Mouse (Mus musculus): ENCODE results near the gene Syt14.

The Syt14 gene

DNA sequence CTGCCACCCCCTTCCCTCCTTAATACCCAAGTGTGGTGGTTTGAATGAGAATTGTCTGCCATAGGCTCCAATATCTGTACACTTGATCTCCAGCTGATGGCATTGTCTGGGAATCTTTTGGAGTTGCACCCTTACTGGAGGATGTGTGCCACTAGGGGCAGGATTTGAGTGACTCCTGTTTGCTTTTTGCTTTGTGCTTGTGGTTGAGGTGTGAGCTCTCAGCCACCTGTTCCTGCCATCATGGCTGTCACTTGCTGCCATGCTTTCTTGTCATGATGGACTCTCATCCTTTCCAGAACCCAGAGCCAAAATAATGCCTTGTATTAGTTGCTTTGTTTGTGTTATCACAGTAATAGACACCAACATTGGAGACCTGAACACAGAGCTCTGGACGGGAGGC is 165.8 kb downstream of the Syt14 start:
- DNase-seq (ENCODE audit: low read depth, low spot score) = no peak

DNA sequence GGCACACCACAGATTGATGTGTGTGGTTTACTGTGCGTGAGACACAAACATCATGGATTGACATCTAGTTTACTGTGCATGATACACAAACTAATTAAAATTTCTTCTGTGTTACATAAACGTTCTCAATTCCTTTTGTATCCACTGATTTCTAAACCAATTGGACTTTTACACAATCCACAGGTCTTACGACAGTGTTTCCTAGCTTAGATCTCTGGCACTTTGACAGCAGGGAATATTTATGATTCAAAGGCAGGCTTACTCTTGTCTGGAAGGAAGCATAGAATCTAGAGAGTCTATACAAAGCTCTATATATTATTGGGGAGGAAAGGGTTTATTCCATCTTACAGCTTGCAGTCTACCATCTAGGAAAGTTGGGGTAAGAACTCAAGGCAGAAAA is 171.1 kb downstream of the Syt14 start:
- no peak for DNase-seq (ENCODE audit: low read depth, low spot score)

DNA sequence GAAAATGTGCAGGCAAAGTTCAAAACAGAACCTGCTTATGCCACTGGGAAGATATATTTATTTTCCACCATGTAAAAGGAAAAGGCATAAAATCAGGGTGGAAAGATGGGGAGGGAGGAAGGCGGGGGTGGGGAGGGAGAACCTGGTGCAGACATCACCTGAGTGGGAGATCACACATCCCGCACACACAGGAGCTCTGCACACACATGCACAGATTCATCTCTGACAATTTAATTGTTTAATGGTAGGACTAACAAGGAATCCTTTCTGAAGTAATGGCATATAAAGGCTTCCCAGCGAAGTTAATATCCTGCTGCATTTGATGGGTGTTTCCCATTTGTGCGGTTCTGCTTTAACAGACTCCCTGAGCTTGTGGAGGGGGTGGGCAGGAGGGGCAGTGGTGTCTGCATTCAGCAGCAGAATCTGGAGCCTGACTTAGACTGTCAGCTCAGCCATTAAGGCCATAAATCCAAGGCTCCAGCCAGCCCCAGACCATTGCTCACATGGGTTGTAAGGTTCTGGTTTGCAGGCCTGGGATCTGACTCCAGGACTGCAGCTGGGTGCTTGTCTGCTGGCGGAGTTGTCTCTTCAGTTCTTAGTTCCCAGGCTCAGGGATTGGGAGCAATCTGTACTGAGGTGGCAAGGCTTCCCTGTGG is 174.1 kb downstream of the Syt14 start:
- DNase-seq (ENCODE audit: low read depth, low spot score) = no peak

DNA sequence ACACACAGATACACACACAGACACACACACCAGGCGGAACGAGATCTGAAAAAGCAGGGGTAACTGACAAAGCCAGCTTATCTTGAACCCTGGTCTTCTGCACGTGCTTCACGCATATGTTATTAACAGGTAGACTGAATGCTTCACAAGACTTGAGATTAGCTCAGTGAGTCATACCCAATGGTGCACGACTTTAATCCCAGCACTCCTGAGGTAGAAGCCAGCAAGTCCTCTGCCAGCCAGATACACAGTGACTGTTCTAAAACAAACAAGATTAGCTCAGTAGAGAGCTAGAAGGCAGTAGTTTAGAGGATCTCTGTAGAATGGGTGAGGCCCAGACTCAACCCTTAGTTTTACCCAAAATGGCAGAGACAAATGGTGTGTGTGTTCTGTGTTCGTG is 175.3 kb downstream of the Syt14 start:
- no peak for DNase-seq (ENCODE audit: low read depth, low spot score)

DNA sequence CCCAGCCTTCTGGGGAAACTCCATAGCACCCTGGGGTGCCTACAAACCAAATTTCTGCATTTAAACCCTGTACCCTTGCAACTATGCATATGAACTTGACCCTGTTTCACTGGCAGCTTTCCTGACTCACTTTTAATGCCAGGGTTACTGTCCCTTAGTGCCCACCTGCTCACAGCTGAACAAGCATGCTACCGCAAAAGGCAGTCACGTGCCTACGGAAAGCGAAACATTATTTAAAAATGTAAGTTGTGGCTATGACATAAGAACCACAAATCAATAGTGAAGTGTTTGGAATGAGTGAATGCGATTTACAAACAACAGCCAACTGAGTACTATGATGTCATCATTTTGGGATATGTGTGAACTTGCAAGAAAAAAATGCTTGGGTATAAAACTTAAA is 178.0 kb downstream of the Syt14 start:
- no peak for DNase-seq (ENCODE audit: low read depth, low spot score)

DNA sequence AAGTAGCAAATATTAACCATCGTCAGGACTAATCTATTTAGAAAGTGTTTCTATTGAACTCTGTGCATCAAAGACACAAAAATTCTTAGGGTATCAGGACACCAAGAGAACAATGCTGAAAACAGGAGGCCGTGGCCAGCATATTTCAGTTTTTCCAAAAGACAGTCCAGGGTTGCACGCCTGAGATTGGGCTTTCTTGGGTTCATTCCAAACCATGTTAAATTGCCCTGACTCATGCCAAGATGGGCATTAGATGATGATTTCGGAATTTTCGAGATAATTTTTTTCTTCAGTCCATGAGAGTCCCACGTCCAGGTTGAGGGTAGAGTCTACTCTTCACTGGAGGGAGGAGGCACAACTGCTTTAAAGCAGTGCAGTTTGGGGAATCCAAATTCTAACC is 178.6 kb downstream of the Syt14 start:
- DNase-seq (ENCODE audit: low read depth, low spot score) = no peak

DNA sequence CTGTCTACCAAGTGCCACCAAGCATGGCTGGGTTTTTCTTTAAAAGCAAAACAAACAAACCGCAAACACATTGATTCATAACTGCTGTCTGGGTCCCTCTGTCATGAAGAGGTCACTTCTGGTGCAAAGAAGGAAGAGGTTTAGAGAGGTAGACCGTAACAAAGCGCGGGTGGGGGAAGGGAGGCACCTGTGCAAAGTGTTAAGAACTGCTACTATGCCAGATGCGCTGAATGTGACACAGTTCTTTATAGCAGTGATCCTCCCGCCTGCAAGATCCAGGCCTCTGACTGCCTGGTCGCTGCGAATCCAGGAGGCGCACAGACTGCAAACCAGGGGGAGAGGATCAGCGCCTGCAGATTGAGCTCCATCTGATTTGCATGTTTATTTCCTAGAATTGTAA is 179.2 kb downstream of the Syt14 start:
- peak; percentile 39 for DNase-seq (ENCODE audit: low read depth, low spot score)

DNA sequence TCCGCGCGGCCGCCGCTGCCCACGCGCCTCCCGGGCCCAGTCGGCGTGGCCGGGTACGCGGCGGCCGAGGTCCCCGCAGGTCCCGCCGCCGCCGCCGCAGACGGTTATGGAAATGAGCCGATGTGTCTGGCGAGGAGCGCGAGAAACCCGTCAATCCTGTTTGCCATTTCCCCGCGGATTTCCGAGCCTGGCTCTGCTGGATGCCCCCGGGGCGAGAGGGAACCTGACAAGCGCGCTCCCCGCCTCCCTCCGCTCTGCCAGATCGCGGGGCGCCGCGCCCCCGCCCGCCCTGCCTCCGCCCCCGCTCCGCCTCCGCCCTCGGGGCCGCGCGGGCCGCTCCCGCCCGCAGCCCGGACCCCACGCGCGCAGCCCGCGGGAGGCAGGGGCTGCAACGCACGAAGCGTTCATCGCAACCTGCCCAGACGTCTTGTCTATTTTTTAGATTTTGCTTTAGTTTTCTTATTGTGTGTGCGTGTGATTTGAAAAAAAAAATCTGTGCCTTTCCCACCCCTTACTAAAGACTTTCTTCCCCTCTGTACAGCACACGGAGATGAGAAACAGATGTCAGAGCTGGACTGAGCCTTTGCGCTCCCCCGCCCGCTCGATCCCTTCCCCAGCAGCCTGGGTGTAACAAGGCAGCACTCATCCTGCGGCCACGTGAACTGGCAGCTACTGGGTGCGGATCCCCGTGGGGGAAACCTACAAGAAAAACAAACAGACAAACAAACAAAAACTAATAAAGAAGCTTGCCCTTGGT is 179.9 kb downstream of the Syt14 start, which contains the start of gene Sertad4:
Gene Sertad4 (minus strand): TSS at position 283 of the 757 bp plus-strand sequence.
- no peak for DNase-seq (ENCODE audit: low read depth, low spot score)

DNA sequence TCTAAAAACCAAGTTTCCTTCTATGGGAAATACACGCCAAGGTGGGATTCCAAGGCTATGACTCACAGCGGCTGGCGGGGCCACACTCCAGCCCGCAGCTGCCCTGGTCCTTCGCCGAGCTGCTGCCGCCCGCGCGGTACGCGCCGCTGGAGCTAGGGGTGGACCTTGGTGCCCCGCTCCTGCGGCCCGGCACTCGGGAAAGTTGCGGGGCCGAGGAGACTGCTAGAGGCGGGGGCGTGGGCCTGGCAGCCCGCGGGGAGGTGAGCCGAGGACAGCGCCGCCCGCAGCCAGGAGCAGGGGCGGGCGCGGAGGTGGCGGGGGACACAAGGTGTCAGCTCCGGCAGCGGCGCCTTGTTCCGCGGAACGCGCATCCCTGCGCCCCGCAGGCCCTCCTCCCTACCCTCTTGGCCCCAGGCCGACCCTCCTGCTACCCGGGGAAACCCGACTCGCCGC is 180.7 kb downstream of the Syt14 start:
- DNase-seq (ENCODE audit: low read depth, low spot score) = no peak

DNA sequence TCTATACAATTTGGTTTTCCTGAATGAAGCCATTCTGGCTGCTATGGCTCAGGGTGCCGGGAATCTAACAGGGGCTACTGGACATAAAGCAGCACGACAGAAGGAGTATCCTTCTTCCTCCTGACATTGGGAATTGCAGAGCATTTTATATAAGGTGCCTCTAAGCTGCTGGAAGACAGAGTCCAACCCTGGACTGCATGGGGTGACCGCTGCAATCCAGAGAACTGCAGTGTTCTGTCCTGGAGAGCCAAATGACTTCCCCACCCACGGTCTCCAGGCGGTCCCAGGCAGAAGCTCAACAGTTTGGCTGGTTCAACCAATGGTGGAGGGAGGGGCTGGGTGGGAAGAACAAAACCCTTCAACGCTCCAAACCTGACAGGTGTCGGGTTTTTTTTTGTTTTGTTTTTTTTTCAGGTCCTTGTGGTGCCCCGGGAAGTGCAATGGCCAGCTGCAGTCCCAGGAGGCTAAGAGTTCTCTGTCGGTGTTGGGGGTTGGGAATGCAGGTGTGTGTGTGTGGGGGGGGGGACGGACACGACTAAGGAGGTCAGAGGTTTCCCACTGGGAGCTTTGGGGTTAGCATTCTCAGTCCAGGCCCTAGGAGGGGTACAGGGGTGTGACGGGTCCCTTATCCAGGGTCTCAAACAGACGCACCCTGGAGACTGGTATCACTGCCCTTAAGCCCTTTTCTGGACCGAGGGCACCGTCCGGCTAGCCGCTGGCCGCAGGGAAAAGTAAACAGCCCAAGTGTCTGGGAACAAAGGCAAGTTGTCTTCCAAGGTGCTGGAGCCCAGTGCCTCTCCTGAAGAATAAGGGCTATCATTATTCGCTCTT is 181.4 kb downstream of the Syt14 start:
- DNase-seq (ENCODE audit: low read depth, low spot score) = no peak

DNA sequence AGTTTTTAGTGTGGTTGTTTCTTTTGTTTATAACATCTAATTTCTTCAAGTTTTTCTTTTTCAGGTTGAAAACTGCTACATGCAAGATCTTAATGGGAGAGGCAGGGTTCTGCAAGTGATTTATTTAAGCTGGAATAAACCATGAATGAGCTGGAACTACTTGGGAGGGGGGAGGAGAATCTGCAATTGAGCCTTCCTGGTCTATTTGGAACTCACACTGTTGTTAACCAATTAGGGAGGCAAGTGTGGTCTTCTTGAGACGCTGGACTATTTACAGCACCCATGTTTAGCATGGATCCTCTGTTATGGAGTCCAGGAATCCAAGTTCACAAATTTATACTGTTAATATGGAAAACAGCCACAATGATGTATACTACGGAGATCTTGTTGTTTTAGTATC is 182.1 kb downstream of the Syt14 start:
- DNase-seq (ENCODE audit: low read depth, low spot score) = no peak

DNA sequence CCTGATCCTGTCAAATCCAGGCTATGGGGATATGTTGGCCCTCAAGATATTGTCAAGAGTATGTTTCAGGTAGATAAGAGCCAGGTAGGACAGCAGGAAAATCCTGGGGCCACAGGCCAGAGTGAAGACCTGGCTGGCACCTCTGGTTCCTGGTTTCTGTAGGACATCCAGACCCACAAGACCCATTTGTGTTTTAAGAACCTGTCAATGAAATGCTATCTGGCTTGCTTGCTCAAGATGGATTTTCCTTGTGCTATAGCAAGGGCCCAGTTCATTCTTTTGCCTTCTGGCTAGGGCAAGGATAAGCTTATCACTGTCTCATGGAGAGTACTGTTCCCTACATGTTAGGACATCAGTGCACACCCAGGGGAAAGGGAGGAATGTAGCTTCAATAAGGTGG is 183.5 kb downstream of the Syt14 start:
- no peak for DNase-seq (ENCODE audit: low read depth, low spot score)

DNA sequence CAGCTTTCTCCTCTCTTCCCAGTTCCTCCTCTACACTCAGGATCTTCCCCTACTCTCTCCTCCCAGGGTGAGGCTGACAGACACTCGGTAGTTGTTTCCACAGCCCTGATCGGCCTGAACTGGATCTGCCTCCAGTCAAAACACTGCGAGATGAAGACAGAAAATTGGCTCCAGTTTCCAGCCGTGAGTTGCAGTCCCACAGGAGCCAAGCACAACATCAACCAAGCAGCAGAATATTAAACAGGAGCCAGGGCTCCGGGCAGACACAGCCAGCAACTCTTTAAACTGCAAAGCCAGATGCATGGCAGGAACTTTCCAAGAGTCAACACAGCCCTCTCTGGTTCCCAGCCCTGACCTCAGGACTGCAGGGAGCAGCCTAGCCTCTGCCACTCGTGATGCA is 183.9 kb downstream of the Syt14 start:
- DNase-seq (ENCODE audit: low read depth, low spot score) = no peak

DNA sequence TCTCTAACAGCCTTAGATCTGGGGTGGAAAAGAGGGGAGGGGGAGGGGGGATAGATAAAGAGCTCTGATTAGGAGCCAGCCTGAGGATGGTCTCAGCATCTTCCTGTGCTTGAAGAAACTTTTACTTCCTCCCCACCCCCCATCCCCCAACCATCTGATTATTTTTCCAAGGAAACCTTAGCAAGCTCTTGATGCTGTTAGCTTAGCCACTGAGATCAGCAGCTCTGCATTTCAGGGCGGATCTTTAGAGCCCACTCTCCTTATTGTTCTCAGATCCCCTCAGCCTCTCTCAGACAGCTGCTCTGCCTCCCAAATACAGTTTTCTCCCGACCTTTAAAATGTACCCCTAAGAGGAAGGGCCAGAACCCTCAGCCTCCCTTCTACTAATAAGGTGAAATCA is 184.4 kb downstream of the Syt14 start:
- no peak for DNase-seq (ENCODE audit: low read depth, low spot score)

DNA sequence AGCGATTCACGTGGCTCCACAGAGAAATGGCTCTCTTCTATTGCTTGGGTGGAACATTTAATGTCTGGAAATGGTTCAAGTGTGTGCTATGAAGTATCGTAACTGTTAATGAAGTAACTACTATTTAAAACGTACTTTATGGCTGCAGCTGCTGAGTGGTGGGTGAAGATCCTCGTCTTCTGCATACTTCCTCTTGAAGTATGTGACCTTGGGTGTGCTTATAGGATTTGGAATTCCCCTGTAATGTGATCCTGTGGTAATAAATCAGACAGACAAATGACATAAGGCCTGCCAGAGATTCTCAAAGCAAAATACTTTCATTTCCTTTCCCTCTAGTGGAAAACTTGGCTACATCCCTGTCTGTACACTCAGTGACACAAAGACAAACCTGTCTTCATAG is 186.0 kb downstream of the Syt14 start:
- DNase-seq (ENCODE audit: low read depth, low spot score) = no peak

DNA sequence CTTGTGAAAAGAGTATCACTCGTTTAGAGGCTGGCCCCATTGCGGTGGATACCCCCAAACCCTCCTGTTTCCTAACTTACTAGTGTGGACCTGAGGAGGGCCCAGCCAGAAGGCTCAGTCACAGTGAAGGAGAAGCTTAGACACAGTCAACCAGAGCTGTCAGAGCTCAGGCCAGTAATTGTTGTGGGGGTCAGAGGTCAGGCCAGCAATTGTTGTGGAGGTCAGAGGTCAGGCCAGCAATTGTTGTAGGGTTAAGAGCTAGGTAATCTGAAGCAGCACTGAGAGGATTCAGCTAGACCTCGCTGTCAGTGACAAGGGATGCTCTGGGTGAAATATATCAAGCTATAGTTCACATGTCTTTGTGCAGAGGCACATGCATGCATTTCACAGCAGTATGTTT is 188.3 kb downstream of the Syt14 start:
- DNase-seq (ENCODE audit: low read depth, low spot score) = no peak
